Mouse (Mus musculus): ENCODE measurements around the gene Gm12216.

GRCm38 (mm10) chr11:53803494-53803893 is 55.6 kb downstream of the Gm12216 start:
- TF ChIP-seq CTCF (IDR thresholded peaks at IDR 0.05; ENCODE audit: extremely low read depth, insufficient read depth, insufficient read length, insufficient replicate concordance) = no peak
- TF ChIP-seq POLR2A (IDR thresholded peaks at IDR 0.05; ENCODE audit: low read depth, low read length) = no peak

Data from spleen, adult 2 months (tissue).